Mouse (Mus musculus) ES-Bruce4 (cell line): Measurements from ENCODE around the gene Clint1.

Experiments
- CTCF ChIP-seq: IDR thresholded peaks from one replicate; pipeline ENCODE4 v1.8.1; 2011; ENCODE audit warnings: low read depth, low read length
- EP300 ChIP-seq: IDR thresholded peaks from 2 replicates; pipeline ENCODE4 v1.6.1; 2011; ENCODE audit warnings: low read depth, low read length; ENCODE audit not compliant: insufficient read depth
- POLR2A ChIP-seq: IDR thresholded peaks from one replicate; pipeline ENCODE4 v1.8.1; 2011; ENCODE audit warnings: low read length; ENCODE audit not compliant: insufficient read depth

DNA sequence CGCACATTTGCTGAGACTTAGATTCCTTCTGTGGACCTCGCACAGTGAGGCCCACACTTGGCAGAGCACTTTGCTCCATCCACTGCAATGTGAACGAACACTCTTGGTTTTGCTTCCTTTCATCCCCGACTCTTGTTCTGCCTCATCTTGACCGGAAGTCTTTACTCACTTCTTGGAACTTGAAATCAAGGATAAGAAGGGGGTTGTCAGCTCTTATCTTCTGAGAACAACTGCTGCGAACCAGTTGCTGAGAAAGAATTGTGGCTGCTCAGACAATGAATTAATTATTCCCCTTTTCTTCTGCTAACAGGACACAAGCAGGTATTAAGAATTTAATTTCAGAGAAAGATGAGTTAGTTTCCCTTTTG lies 4.3 kb downstream of the Clint1 start:
- TF ChIP-seq CTCF (no peak), POLR2A (no peak), EP300 (no peak)
